Mouse (Mus musculus): ENCODE data around the gene Bsg. TPM values are rescaled to one million over a fixed set of nuclear protein-coding genes. Genes with fewer than 3 reads are reported as not detected.

The Bsg gene
- polyA plus RNA-seq, 1 experiment from 2014 or later: 1,200 TPM

GRCm38 (mm10) chr10:79691986-79692548 is 12.2 kb upstream of the Bsg start:
- Histone ChIP-seq H3K4me2 (ENCODE audit: low read length) (no peak overlapping the region), H3K9ac (ENCODE audit: low read length) (no peak overlapping the region), H3K36me3 (ENCODE audit: control insufficient read depth, insufficient read depth, low read length) (peaks cover 28% of the 10 kb centered on the region), H3K4me3 (ENCODE audit: control insufficient read depth in 1 of 2, insufficient read depth in 1 of 2, low read depth in 1 of 2, low read length in 2 of 2) (no peak overlapping the region), H3K27ac (replicated peaks in 1 of 2; ENCODE audit: control insufficient read depth in 1 of 2, insufficient read depth in 1 of 2, low read depth in 2 of 2, low read length in 2 of 2) (no peak overlapping the region), H3K4me1 (ENCODE audit: control insufficient read depth in 2 of 2, insufficient read depth in 2 of 2, low read length in 2 of 2) (peaks cover 16 to 29% of the 10 kb centered on the region in 2 experiments), H3K9me3 (ENCODE audit: control insufficient read depth, low read length) (0 out of 2 replicates have a peak, but pooled peaks cover 5% of the 10 kb centered on the region), H3K27me3 (ENCODE audit: control insufficient read depth, insufficient read depth, low read length) (no peaks in the 10 kb centered on the region)
- 96% methylated on average over 2 of the region's 2 CpGs for WGBS
- ATAC-seq (ENCODE audit: insufficient number of reproducible peaks, insufficient read depth, low FRiP score, low read depth): no peak

GRCm38 (mm10) chr10:79693580-79694378 is 10.5 kb upstream of the Bsg start:
- ATAC-seq (ENCODE audit: insufficient number of reproducible peaks, insufficient read depth, low FRiP score, low read depth): no peak
- 65% methylated on average over 12 of the region's 12 CpGs for WGBS
- H3K36me3 ChIP-seq (ENCODE audit: control insufficient read depth, insufficient read depth, low read length): peaks cover 11% of the 10 kb centered on the region

GRCm38 (mm10) chr10:79694379-79694655 is 10.0 kb upstream of the Bsg start:
- WGBS: 72% methylated on average over 6 of the region's 6 CpGs
- Histone ChIP-seq H3K27me3 (ENCODE audit: control insufficient read depth, insufficient read depth, low read length) (no peaks in the 10 kb centered on the region), H3K4me2 (ENCODE audit: low read length) (no peak overlapping the region), H3K36me3 (ENCODE audit: control insufficient read depth, insufficient read depth, low read length) (peaks cover 5% of the 10 kb centered on the region), H3K27ac (replicated peaks in 1 of 2; ENCODE audit: control insufficient read depth in 1 of 2, insufficient read depth in 1 of 2, low read depth in 2 of 2, low read length in 2 of 2) (peak overlapping the region in 1 of 2 experiments; percentile 1; a peak in 1 of 4 replicates), H3K9me3 (ENCODE audit: control insufficient read depth, low read length) (0 out of 2 replicates have a peak, but pooled peaks cover 5% of the 10 kb centered on the region), H3K4me1 (ENCODE audit: control insufficient read depth in 2 of 2, insufficient read depth in 2 of 2, low read length in 2 of 2) (peaks cover 14 to 26% of the 10 kb centered on the region in 2 experiments), H3K4me3 (ENCODE audit: control insufficient read depth in 1 of 2, insufficient read depth in 1 of 2, low read depth in 1 of 2, low read length in 2 of 2) (no peak overlapping the region), H3K9ac (ENCODE audit: low read length) (no peak overlapping the region)
- no peak for ATAC-seq (ENCODE audit: insufficient number of reproducible peaks, insufficient read depth, low FRiP score, low read depth)

More at GRCm38 (mm10) chr10:79693580-79694378, 10.5 kb upstream of the Bsg start:
- Histone ChIP-seq H3K4me3 (ENCODE audit: control insufficient read depth in 1 of 2, insufficient read depth in 1 of 2, low read depth in 1 of 2, low read length in 2 of 2) (no peak overlapping the region), H3K27me3 (ENCODE audit: control insufficient read depth, insufficient read depth, low read length) (no peaks in the 10 kb centered on the region), H3K4me1 (ENCODE audit: control insufficient read depth in 2 of 2, insufficient read depth in 2 of 2, low read length in 2 of 2) (peaks cover 14 to 26% of the 10 kb centered on the region in 2 experiments), H3K9ac (ENCODE audit: low read length) (no peak overlapping the region), H3K9me3 (ENCODE audit: control insufficient read depth, low read length) (0 out of 2 replicates have a peak, but pooled peaks cover 5% of the 10 kb centered on the region), H3K27ac (replicated peaks in 1 of 2; ENCODE audit: control insufficient read depth in 1 of 2, insufficient read depth in 1 of 2, low read depth in 2 of 2, low read length in 2 of 2) (no peak overlapping the region; a peak in 1 of 4 replicates), H3K4me2 (ENCODE audit: low read length) (no peak overlapping the region)

GRCm38 (mm10) chr10:79695231-79696128 is 8.8 kb upstream of the Bsg start:
- Histone ChIP-seq H3K27me3 (ENCODE audit: control insufficient read depth, insufficient read depth, low read length) (no peaks in the 10 kb centered on the region), H3K4me3 (ENCODE audit: control insufficient read depth in 1 of 2, insufficient read depth in 1 of 2, low read depth in 1 of 2, low read length in 2 of 2) (no peak overlapping the region), H3K36me3 (ENCODE audit: control insufficient read depth, insufficient read depth, low read length) (no peaks in the 10 kb centered on the region), H3K4me1 (ENCODE audit: control insufficient read depth in 2 of 2, insufficient read depth in 2 of 2, low read length in 2 of 2) (peaks cover 14 to 26% of the 10 kb centered on the region in 2 experiments), H3K9me3 (ENCODE audit: control insufficient read depth, low read length) (0 out of 2 replicates have a peak, but pooled peaks cover 5% of the 10 kb centered on the region), H3K27ac (replicated peaks in 1 of 2; ENCODE audit: control insufficient read depth in 1 of 2, insufficient read depth in 1 of 2, low read depth in 2 of 2, low read length in 2 of 2) (peak overlapping the region; percentile 81 to 83), H3K9ac (ENCODE audit: low read length) (peak overlapping the region; percentile 31; the same call in 1 of the 2 replicates), H3K4me2 (ENCODE audit: low read length) (peak overlapping the region; percentile 3; the same call in 1 of the 2 replicates)
- ATAC-seq (ENCODE audit: insufficient number of reproducible peaks, insufficient read depth, low FRiP score, low read depth): peak; percentile 49
- 52% methylated on average over 13 of the region's 13 CpGs for WGBS

- H3K36me3 ChIP-seq (ENCODE audit: control insufficient read depth, insufficient read depth, low read length): no peaks in the 10 kb centered on the region
- H3K27me3 ChIP-seq (ENCODE audit: control insufficient read depth, insufficient read depth, low read length): no peaks in the 10 kb centered on the region
- no peak overlapping the region for H3K4me3 ChIP-seq (ENCODE audit: control insufficient read depth in 1 of 2, insufficient read depth in 1 of 2, low read depth in 1 of 2, low read length in 2 of 2)
- H3K4me1 ChIP-seq (ENCODE audit: control insufficient read depth in 2 of 2, insufficient read depth in 2 of 2, low read length in 2 of 2): peaks cover 21 to 33% of the 10 kb centered on the region in 2 experiments
- 30% methylated on average over 9 of the region's 9 CpGs for WGBS
- H3K9me3 ChIP-seq (ENCODE audit: control insufficient read depth, low read length): 0 out of 2 replicates have a peak, but pooled peaks cover 5% of the 10 kb centered on the region
- H3K4me2 ChIP-seq (ENCODE audit: low read length): peak overlapping the region; percentile 3; the same call in 1 of the 2 replicates
- H3K9ac ChIP-seq (ENCODE audit: low read length): peak overlapping the region; percentile 5; the same call in 1 of the 2 replicates
- peak overlapping the region; percentile 81 to 83 for H3K27ac ChIP-seq (replicated peaks in 1 of 2; ENCODE audit: control insufficient read depth in 1 of 2, insufficient read depth in 1 of 2, low read depth in 2 of 2, low read length in 2 of 2)
- ATAC-seq (ENCODE audit: insufficient number of reproducible peaks, insufficient read depth, low FRiP score, low read depth): peak; percentile 15; the same call in 1 of the 2 replicates
Observed at GRCm38 (mm10) chr10:79696129-79696651, 8.1 kb upstream of the Bsg start.

GRCm38 (mm10) chr10:79697916-79698315 is 6.4 kb upstream of the Bsg start:
- Histone ChIP-seq H3K9ac (ENCODE audit: low read length) (no peak overlapping the region), H3K9me3 (ENCODE audit: control insufficient read depth, low read length) (no peaks in the 10 kb centered on the region), H3K36me3 (ENCODE audit: control insufficient read depth, insufficient read depth, low read length) (no peaks in the 10 kb centered on the region), H3K4me1 (ENCODE audit: control insufficient read depth in 2 of 2, insufficient read depth in 2 of 2, low read length in 2 of 2) (peaks cover 28 to 41% of the 10 kb centered on the region in 2 experiments), H3K4me3 (ENCODE audit: control insufficient read depth in 1 of 2, insufficient read depth in 1 of 2, low read depth in 1 of 2, low read length in 2 of 2) (no peak overlapping the region), H3K27ac (replicated peaks in 1 of 2; ENCODE audit: control insufficient read depth in 1 of 2, insufficient read depth in 1 of 2, low read depth in 2 of 2, low read length in 2 of 2) (no peak overlapping the region), H3K4me2 (ENCODE audit: low read length) (no peak overlapping the region), H3K27me3 (ENCODE audit: control insufficient read depth, insufficient read depth, low read length) (no peaks in the 10 kb centered on the region)
- ATAC-seq (ENCODE audit: insufficient number of reproducible peaks, insufficient read depth, low FRiP score, low read depth): no peak
- WGBS: 74% methylated on average over 6 of the region's 6 CpGs

- no peak overlapping the region for H3K4me2 ChIP-seq (ENCODE audit: low read length)
- no peaks in the 10 kb centered on the region for H3K9me3 ChIP-seq (ENCODE audit: control insufficient read depth, low read length)
- H3K4me3 ChIP-seq (ENCODE audit: control insufficient read depth in 1 of 2, insufficient read depth in 1 of 2, low read depth in 1 of 2, low read length in 2 of 2): no peak overlapping the region
- no peak for ATAC-seq (ENCODE audit: insufficient number of reproducible peaks, insufficient read depth, low FRiP score, low read depth)
- H3K9ac ChIP-seq (ENCODE audit: low read length): no peak overlapping the region
- no peaks in the 10 kb centered on the region for H3K27me3 ChIP-seq (ENCODE audit: control insufficient read depth, insufficient read depth, low read length)
- no peaks in the 10 kb centered on the region for H3K36me3 ChIP-seq (ENCODE audit: control insufficient read depth, insufficient read depth, low read length)
- H3K4me1 ChIP-seq (ENCODE audit: control insufficient read depth in 2 of 2, insufficient read depth in 2 of 2, low read length in 2 of 2): peaks cover 28 to 41% of the 10 kb centered on the region in 2 experiments
- H3K27ac ChIP-seq (replicated peaks in 1 of 2; ENCODE audit: control insufficient read depth in 1 of 2, insufficient read depth in 1 of 2, low read depth in 2 of 2, low read length in 2 of 2): no peak overlapping the region
- 93% methylated on average over 6 of the region's 6 CpGs for WGBS
Observed at GRCm38 (mm10) chr10:79698459-79698858, 5.8 kb upstream of the Bsg start.
